Mouse (Mus musculus) brain, embryonic 14.5 days (tissue): ENCODE measurements at regions not wholly inside any gene's neighbourhood (a gene's known extent, or its start where the extent isn't known, plus 50 kb on each side); places are given as distances from the start of the nearest gene placed in this dataset.

Source experiments
- DNase-seq: peaks from one replicate; pipeline ENCODE4 v3.0.0-alpha.2; 2011; ENCODE audit warnings: low read depth
- CTCF ChIP-seq: fragments of 200-500 bp; IDR thresholded peaks from 2 replicates; pipeline ENCODE4 v1.5.1; 2012; ENCODE audit warnings: inconsistent platforms, mild to moderate bottlenecking, moderate library complexity, borderline replicate concordance; ENCODE audit not compliant: insufficient read depth, insufficient read length; ENCODE audit errors: extremely low read depth
- POLR2A ChIP-seq: fragments of 200-500 bp; IDR thresholded peaks from 2 replicates; pipeline ENCODE4 v1.6.1; 2012; ENCODE audit warnings: mild to moderate bottlenecking, inconsistent platforms, borderline replicate concordance; ENCODE audit not compliant: poor library complexity, insufficient read depth, insufficient read length, severe bottlenecking; ENCODE audit errors: extremely low read depth

- TF ChIP-seq POLR2A (no peak), CTCF (no peak)
- DNase-seq: no peak
Measured at GRCm38 (mm10) chr2:147277636-147278035, 83.6 kb upstream of the Nkx2-2 start.

DNA sequence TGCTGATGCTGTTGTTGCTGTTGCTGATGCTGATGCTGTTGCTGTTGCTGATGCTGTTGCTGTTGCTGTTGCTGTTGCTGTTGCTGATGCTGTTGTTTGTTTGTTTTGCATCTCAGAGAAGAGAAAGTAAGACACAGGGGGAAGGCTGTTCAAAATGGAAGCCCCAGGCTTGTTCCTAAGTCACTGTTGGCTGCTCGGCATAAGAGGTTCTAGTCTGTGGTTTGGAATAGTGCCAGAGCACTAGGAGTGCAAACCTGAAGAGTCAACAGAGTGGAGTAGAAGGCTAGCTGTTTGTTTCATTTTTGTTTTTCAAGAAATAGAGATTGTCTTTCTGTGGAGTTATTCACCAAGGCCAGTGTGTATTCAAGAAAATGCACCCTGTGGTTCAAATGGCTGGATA, 75.1 kb upstream of the Nkx2-2 start:
- no peak for DNase-seq
- TF ChIP-seq CTCF (no peak), POLR2A (no peak)

DNA sequence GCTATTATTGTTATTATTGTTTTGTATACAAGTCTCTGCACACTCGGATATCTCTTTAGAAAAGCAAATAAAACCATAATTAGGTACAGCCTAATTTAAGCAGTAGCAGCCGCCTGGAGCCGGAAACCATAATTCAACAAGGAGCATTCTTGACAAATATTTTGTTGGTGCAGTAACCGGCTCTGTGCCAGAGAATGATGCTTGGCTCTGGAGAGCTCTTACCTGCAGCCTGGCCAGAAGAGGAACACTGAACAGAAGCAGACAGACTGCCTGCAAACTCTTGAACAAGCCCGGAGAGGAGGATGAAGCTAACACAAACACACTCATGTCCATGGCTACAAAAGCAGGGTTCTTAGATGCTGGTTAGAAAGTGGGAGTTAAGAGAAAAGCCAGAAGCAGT, 73.9 kb upstream of the Nkx2-2 start:
- DNase-seq: peak; percentile 39
- no peak for TF ChIP-seq CTCF
- no peak for TF ChIP-seq POLR2A

- no peak for TF ChIP-seq CTCF
- TF ChIP-seq POLR2A: no peak
- no peak for DNase-seq
Measured at GRCm38 (mm10) chr2:147267257-147267656, 73.2 kb upstream of the Nkx2-2 start.

DNA sequence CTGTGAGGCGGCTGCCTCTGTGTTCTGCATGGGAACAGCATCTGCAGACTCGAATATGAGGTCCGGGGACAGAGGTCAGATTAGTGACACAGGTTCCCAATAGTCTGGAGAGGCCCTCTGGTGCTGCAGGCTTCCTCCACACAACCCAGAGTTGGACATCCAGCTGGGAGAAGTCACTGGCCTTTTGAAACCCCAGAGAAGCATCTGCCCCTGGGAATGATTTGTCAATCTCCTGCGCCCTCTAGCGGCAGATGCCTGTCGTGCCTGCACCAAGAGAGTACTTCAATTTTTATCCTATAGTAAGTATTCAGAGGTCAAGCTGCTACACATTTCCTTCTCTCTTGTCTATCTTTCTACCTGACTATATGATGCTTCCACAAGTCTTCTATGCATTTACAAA, 62.7 kb upstream of the Nkx2-2 start:
- TF ChIP-seq POLR2A (no peak), CTCF (peak; percentile 83)
- DNase-seq: peak; percentile 70

DNA sequence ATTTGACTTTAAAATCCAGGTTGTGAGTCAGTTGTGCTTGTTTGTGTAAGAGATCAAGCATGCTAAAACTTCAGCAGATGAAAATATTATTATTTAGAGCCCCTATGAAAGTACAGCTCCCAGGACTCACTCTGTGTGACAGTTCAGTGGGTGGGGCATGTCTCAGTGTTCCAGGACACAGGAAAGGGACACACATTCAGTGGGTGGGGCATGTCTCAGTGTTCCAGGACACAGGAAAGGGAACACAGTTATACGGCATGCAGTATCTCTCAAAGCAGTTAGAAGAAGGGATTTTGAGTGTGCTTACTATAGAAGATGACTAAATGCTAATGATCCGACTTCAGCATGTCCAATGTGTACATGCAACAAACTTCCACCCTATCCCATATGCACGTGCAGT, 60.9 kb upstream of the Nkx2-2 start:
- DNase-seq: no peak
- TF ChIP-seq CTCF (no peak), POLR2A (no peak)

- TF ChIP-seq POLR2A (no peak), CTCF (no peak)
- peak; percentile 53 for DNase-seq
Measured at GRCm38 (mm10) chr2:147254137-147254536, 60.1 kb upstream of the Nkx2-2 start.

GRCm38 (mm10) chr2:147247981-147248514, 54.0 kb upstream of the Nkx2-2 start:
- DNase-seq: no peak
- TF ChIP-seq POLR2A: no peak
- TF ChIP-seq CTCF: no peak

DNA sequence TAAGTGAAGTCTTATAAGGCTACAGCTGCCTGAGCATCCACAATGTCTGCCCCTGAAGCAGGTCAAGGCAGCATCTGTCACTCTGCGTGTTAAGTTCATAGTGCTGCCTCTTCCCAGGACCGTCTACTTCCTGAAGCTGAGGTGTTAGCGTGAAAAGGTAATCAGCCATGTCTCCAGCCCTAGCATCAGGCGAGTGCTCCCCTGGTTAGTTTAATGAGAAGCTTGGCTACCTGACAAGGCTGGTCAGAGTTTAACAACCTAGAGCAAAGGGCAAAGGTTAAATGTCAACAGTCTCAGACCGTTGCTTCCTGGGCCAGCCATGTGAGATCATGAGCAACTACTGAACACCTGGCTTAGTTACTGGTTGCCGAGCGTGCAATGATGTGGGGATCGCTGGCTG, 53.2 kb upstream of the Nkx2-2 start:
- DNase-seq: no peak
- TF ChIP-seq POLR2A: no peak
- no peak for TF ChIP-seq CTCF

DNA sequence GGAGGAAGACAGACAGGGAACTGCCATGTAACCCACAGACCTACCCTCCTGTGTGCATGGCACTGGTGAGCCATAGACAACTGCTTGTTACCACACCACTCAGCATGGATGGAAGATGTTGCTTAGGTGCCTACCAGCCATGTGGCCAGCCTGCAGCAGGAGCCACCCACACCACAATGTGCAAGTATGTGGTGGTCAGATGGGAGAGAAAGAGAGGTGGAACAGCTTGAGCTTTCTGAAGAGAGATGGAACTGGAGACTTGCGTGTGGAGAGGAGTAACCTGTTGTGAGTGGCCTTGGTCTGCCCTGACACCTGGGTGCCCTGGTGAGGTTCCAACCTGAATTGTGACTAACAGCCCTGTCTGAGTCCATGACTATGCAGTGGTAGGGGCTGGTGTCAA, 50.4 kb upstream of the Nkx2-2 start:
- TF ChIP-seq CTCF (no peak), POLR2A (no peak)
- DNase-seq: no peak
